Mouse (Mus musculus) cerebellum, postnatal 36 days (tissue): ENCODE results near the gene Gale.
"Not testable (repeated sequence)": the region's sequence is repeated elsewhere in the genome, so short reads cannot be mapped to it uniquely, and the experiment has no call there.

ENCODE experiments used
- DNase-seq, 2 experiments: peaks; one replicate each; pipeline ENCODE4 v3.0.0; 2021 to 2022; ENCODE audit warnings: mixed read lengths in 2 of 2

Gale gene

GRCm38 (mm10) chr4:135963457-135964193 is at the start of gene Gale:
Gene Gale, plus strand, starts transcription at chr4:135963727.
- peak; percentile 96 to 98 for DNase-seq

- DNase-seq = no peak
Measured at GRCm38 (mm10) chr4:135918635-135919279, 44.8 kb upstream of the Gale start.

- no peak for DNase-seq
Measured at GRCm38 (mm10) chr4:135919280-135919639, 44.3 kb upstream of the Gale start.

GRCm38 (mm10) chr4:135920304-135921241 is 43.0 kb upstream of the Gale start, which contains the start of gene Fuca1:
Gene Fuca1, plus strand, starts transcription at chr4:135920735.
- DNase-seq = peak; percentile 94 to 97

GRCm38 (mm10) chr4:135921257-135922120 is 42.0 kb upstream of the Gale start:
- DNase-seq = peak in 1 of 2 experiments; percentile 17

GRCm38 (mm10) chr4:135922190-135922589 is 41.3 kb upstream of the Gale start:
- DNase-seq = no peak

- DNase-seq = no peak
Measured at GRCm38 (mm10) chr4:135924418-135924817, 39.1 kb upstream of the Gale start.

DNA sequence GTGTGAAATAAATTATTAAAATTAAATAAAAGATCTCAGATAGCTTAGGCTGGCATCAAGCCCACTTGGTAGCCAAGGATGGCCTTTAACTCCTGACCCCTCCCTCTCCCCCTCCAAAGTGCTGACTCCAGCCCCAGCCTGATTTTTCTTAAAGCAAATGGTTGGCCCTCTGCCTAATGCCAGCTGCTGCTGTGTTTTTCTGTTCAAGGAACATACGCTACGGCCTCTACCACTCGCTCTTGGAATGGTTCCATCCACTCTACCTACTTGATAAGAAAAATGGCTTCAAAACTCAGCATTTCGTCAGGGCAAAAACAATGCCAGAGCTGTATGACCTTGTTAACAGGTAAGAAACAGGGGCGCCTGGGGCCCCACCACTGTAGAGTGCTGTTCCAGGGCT is 38.2 kb upstream of the Gale start:
- no peak for DNase-seq

- DNase-seq = no peak
Measured at GRCm38 (mm10) chr4:135926195-135926808, 37.2 kb upstream of the Gale start.

DNA sequence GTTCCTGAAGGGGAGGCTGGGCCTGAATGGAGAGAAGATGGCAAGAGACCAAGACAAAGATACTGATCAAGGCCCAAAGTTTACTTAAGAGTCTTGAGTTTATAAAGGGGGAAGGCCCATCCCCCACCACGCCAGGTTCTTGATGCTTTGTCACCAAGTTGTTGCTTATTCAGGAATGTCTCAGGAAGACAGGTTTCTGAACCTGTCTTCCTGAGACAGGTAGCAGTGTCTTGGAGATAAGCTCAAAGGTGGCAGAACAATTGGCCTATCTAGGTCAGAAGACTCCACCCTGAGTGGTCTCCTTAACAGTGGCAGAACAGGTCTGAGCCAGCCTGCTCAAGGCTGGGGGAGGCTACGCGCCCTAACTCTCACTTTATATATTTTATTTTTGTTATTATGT is 36.7 kb upstream of the Gale start:
- no peak for DNase-seq

DNA sequence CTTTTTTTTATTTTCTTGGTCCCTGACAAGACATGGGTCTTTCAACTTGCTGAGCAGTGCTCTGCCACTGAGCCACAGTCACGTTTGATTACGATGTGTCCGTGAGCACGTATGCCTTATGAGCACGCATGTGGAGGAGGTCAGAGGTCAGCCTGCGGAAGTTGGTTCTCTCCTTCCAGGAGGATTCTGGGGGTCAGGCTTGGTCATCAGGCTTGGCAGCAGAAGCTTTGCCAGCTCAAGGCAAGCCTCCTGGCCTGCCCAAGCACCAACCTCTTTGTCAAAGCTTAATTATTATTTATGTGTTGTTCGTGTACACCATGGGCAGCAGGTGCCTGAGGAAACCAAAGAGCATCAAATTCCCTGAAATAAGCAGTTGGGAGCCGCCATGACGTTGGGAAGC is 35.2 kb upstream of the Gale start:
- no peak for DNase-seq

GRCm38 (mm10) chr4:135929405-135929804 is 34.1 kb upstream of the Gale start:
- DNase-seq = no peak

DNA sequence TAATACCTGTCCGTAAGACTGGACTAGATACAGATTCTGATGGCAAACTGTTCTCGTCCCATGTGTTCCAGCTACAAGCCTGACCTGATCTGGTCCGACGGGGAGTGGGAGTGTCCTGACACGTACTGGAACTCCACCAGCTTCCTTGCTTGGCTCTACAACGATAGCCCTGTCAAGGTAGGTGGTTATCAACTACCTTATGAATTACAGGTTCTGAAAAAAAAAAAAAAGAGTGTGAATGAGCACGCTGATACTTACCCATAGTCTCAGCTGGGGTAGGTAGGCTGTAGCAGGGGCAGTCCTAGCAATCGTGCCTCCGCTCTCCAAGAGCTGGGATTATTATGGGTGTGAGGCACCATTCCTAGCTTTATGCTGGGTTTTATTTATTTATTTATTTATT is 33.7 kb upstream of the Gale start:
- no peak for DNase-seq

GRCm38 (mm10) chr4:135930239-135930638 is 33.3 kb upstream of the Gale start:
- DNase-seq = no peak

- no peak for DNase-seq
Measured at GRCm38 (mm10) chr4:135931832-135932231, 31.7 kb upstream of the Gale start.

DNA sequence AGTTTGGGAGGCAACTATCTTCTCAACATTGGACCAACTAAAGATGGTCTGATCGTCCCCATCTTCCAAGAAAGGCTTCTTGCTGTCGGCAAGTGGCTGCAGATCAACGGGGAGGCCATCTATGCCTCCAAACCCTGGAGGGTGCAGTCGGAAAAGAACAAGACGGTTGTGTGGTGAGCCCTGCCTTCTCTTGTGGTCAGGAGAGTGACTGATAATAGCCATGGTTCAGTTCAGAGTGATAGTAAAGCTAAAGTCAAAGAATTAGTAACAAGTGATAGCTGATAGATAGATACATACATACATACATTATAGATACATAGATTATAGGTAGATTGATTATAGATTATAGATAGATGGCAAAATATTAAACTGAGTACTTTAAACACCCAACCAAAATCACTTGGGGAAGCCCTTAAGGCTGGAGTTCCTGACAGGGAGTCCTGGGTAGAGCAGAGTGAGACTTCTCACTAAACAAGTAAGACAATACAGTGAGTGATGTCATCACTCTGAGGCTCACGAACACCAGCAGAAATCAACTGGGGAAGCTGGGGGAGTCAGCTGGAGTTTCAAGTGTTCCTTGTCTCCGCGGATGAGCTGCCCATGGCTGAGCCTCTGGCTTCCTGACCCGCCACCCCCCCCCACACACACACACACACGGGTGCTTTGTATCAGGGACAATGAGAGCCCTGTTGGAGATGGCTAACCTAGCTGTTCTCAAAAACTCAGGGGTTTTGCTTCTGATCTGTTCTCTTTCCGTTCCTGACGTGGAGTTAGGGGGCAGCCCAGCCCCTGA is 28.6 kb upstream of the Gale start:
- DNase-seq = no peak

- no peak for DNase-seq
Measured at GRCm38 (mm10) chr4:135935502-135935901, 28.0 kb upstream of the Gale start.

DNA sequence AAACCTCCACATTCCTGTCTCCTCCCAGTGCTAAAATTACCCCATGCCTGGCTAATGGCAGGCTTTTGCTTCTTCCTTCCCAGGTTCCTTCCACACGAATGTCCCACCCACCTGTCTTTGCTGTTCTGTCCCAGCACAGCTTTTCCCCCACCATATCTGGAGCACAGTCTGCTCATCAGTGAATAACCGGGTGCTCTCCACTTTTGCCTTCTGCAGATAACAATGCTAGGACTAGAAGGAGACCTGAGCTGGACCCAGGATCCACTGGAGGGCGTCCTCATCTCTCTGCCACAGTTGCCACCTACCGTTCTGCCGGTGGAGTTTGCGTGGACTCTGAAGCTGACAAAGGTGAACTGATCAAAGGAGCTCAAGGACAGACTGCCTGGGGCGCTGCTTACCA is 24.7 kb upstream of the Gale start:
- DNase-seq = no peak

- not testable (repeated sequence) for DNase-seq
Measured at GRCm38 (mm10) chr4:135941026-135941425, 22.5 kb upstream of the Gale start.

DNA sequence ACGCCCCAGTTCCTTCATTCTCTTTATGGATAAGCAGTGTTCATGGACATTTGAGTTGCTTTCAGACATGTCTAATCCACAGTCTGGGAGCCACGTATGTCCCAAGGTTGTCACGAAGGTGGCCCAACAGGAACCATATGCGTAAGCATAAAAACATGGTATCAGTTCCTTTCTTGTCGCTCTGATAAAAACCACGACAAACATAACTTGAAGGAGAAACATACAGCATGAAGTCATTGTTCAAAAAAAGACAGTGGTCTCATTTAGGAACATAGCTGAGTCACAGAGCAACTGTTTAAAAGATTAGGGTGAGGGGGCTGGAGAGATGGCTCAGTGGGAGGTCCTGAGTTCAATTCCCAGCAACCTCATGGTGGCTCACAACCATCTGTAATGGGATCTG is 21.3 kb upstream of the Gale start:
- no peak for DNase-seq

- DNase-seq = no peak
Measured at GRCm38 (mm10) chr4:135943389-135943788, 20.1 kb upstream of the Gale start.
